Mouse (Mus musculus) liver, adult 2 months (tissue): ENCODE data around the gene Akap9. TPM values are rescaled to one million over a fixed set of nuclear protein-coding genes. Genes with fewer than 3 reads are reported as not detected.
"Not testable (repeated sequence)": the region's sequence is repeated elsewhere in the genome, so short reads cannot be mapped to it uniquely, and the experiment has no call there.

Experiments used
- DNase-seq: peaks from one replicate; pipeline ENCODE4 v3.0.0-alpha.2; 2011; ENCODE audit warnings: low read depth, low spot score; ENCODE audit errors: extremely low read depth
- H3K27ac ChIP-seq: fragments of 200-500 bp; replicated peaks from 2 replicates; pipeline ENCODE4 v1.5.1; 2012; ENCODE audit warnings: low read depth, mild to moderate bottlenecking, control low read depth, inconsistent platforms, low read length; ENCODE audit not compliant: insufficient read depth
- H3K27me3 ChIP-seq: fragments of 200-500 bp; 2 replicates; pipeline ENCODE4 v1.6.1; 2012; ENCODE audit warnings: mild to moderate bottlenecking, moderate library complexity, low read length, inconsistent platforms; ENCODE audit not compliant: control insufficient read depth, insufficient read depth
- H3K36me3 ChIP-seq: fragments of 200-500 bp; 2 replicates; pipeline ENCODE4 v1.6.1; 2012; ENCODE audit warnings: low read length, inconsistent platforms; ENCODE audit not compliant: control insufficient read depth, insufficient read depth
- H3K4me1 ChIP-seq: fragments of 200-500 bp; 2 replicates; pipeline ENCODE4 v1.6.1; 2011; ENCODE audit warnings: low read length; ENCODE audit not compliant: control insufficient read depth, insufficient read depth
- H3K4me3 ChIP-seq: fragments of 200-500 bp; 2 replicates; pipeline ENCODE4 v1.5.1; 2011; ENCODE audit warnings: low read depth, mild to moderate bottlenecking, control low read depth, low read length, moderate library complexity; ENCODE audit not compliant: insufficient read depth
- H3K79me2 ChIP-seq: fragments of 200-500 bp; 2 replicates; pipeline ENCODE4 v1.6.1; 2012; ENCODE audit warnings: inconsistent platforms, mild to moderate bottlenecking, low read length, moderate library complexity; ENCODE audit not compliant: control insufficient read depth, insufficient read depth
- H3K9ac ChIP-seq: fragments of 200-500 bp; 2 replicates; pipeline ENCODE4 v1.6.1; 2012; ENCODE audit warnings: low read depth, mild to moderate bottlenecking, control low read depth, inconsistent platforms, low read length
- CTCF ChIP-seq: fragments of 200-500 bp; IDR thresholded peaks from 2 replicates; pipeline ENCODE4 v1.5.1; 2011; ENCODE audit warnings: low read depth, low read length, control low read depth
- POLR2A ChIP-seq: fragments of 200-500 bp; IDR thresholded peaks from 2 replicates; pipeline ENCODE4 v1.6.1; 2011; ENCODE audit warnings: low read length, control low read depth; ENCODE audit not compliant: insufficient read depth; ENCODE audit errors: extremely low read depth
- WGBS: fragments of 180-500 bp; shearing (Covaris S2); methylation state at CpG from one replicate; pipeline ENCODE4 v1.1.7; 2018; 5-methylcytosine and 5-hydroxymethylcytosine counted together
- polyA plus RNA-seq: library from polyadenylated mRNA; depleted of rRNA; stranded (reverse); fragments of >200 nt; gene quantifications from 2 replicates; pipeline ENCODE4 v1.2.3, GENCODE M21; 2012
- total RNA-seq: library from RNA; depleted of rRNA; stranded (reverse); fragments of >200 nt; gene quantifications from 2 replicates; pipeline ENCODE4 v1.2.3, GENCODE M21; 2014

Akap9 gene
- total and polyA plus RNA-seq, 2 experiments = 4.7 to 45.9 TPM

GRCm38 (mm10) chr5:4006606-4007005 lies 78.8 kb downstream of the Akap9 start:
- H3K27ac ChIP-seq = no peak overlapping the region
- 94% methylated on average over 3 of the region's 3 CpGs for WGBS
- H3K4me1 ChIP-seq = no peaks in the 10 kb centered on the region; the same call in 1 of the 2 replicates
- H3K9ac ChIP-seq = no peak overlapping the region
- DNase-seq = no peak
- H3K79me2 ChIP-seq = no peaks in the 10 kb centered on the region
- H3K4me3 ChIP-seq = no peak overlapping the region
- no peak for TF ChIP-seq POLR2A
- TF ChIP-seq CTCF = no peak
- peaks cover 14% of the 10 kb centered on the region for H3K36me3 ChIP-seq
- H3K27me3 ChIP-seq = no peaks in the 10 kb centered on the region

GRCm38 (mm10) chr5:4008266-4008665 lies 80.4 kb downstream of the Akap9 start:
- Histone ChIP-seq H3K79me2 (no peaks in the 10 kb centered on the region; the same call in 1 of the 2 replicates), H3K4me3 (no peak overlapping the region), H3K27ac (no peak overlapping the region), H3K4me1 (no peaks in the 10 kb centered on the region; the same call in 1 of the 2 replicates), H3K27me3 (no peaks in the 10 kb centered on the region), H3K9ac (no peak overlapping the region), H3K36me3 (peaks cover 24% of the 10 kb centered on the region)
- 89% methylated on average over 10 of the region's 10 CpGs for WGBS
- TF ChIP-seq POLR2A = no peak
- DNase-seq = no peak

DNA sequence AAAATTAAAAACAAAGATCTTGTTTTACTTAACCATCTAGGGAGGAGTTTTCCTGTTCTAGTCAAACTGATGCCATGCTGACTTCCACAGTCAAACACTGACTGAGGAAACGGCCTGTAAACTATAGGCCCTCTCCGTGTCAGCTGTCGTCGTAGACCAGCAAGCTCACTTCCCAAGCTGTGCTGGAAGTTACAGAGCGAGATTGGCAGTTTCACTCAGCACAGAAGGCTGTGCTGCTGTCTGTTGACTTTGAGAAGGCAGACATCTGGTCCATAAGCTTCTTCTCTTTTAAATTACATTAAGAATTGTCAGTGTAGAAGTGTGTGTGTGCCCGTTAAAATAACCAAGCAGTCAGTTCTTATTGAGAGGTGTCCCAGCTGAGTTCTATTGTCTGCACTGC lies 81.7 kb downstream of the Akap9 start:
- 93% methylated on average over 6 of the region's 6 CpGs for WGBS
- H3K36me3 ChIP-seq = peaks cover 34% of the 10 kb centered on the region
- H3K27ac ChIP-seq = no peak overlapping the region
- no peak overlapping the region for H3K9ac ChIP-seq
- DNase-seq = no peak
- no peaks in the 10 kb centered on the region; the same call in 1 of the 2 replicates for H3K79me2 ChIP-seq
- TF ChIP-seq POLR2A (no peak), CTCF (no peak)
- H3K4me1 ChIP-seq = no peaks in the 10 kb centered on the region; the same call in 1 of the 2 replicates
- H3K4me3 ChIP-seq = no peak overlapping the region
- no peaks in the 10 kb centered on the region for H3K27me3 ChIP-seq

DNA sequence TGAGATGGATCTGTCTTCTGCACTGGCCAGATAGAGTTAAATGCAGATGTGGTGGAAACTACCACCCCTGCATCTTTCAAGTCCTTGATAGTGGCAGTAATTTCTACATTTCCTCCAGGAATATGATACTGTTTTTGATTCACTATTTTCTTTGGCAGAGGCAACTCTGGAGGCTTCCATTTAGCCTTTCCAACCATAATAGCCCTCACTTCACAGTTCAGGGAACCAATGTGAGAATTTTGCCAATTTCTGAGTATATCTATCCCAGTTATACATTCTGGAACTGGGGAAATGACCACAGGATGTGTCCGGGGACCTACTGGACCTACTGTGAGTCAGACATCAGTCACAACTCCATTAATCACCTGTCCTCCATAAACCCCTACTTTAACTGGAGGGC lies 89.8 kb downstream of the Akap9 start:
- peaks cover 21% of the 10 kb centered on the region for H3K36me3 ChIP-seq
- H3K79me2 ChIP-seq, H3K9ac ChIP-seq, H3K4me1 ChIP-seq, H3K4me3 ChIP-seq, DNase-seq, H3K27ac ChIP-seq, H3K27me3 ChIP-seq: not testable (repeated sequence)
- 90% methylated on average over 1 of the region's 1 CpGs for WGBS

DNA sequence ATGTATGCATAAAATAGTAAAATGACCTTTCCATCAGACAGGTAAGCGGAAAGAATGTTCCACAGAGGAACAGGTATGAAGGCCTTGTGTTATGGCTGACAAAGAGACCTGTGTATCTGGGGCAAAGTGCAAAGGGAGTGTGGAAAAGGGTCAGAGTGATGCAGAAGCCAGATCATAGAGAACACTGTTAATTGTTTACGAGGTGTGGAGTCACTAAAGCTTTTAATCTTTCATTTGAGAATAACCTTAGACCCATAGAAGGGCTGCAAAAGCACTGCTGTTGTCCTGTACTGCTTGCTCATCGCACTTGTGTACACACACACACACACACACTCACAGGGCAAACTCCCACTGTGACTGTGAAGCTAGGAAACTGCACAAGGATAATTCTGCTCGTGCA lies 91.5 kb downstream of the Akap9 start:
- TF ChIP-seq POLR2A (no peak), CTCF (no peak)
- WGBS = 41% methylated on average over 4 of the region's 4 CpGs
- no peaks in the 10 kb centered on the region for H3K79me2 ChIP-seq
- peaks cover 8% of the 10 kb centered on the region for H3K36me3 ChIP-seq
- peaks cover 3% of the 10 kb centered on the region; the same call in 1 of the 2 replicates for H3K4me1 ChIP-seq
- 0 out of 2 replicates have a peak overlapping the region, but pooled peaks have one; percentile 40 for H3K27ac ChIP-seq
- no peak overlapping the region for H3K4me3 ChIP-seq
- no peak overlapping the region for H3K9ac ChIP-seq
- DNase-seq = peak; percentile 85
- no peaks in the 10 kb centered on the region for H3K27me3 ChIP-seq

DNA sequence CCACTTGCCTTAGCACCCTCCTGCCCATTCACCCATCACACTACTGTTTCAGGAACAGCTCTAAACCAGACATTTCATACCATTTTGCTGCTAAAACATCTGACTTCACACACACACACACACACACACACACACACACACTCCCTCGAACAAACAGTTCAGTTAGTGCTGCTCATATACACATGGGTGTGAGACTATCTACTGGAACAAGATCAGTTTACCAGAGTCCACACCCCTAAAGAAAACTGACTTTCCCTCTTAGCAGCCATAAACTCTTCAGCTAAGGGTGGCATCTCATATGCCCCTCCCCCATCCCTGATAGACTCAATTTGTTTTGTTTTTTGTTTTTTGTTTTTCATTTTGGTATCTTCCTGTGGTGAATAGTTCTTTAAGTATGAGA lies 92.2 kb downstream of the Akap9 start:
- Histone ChIP-seq H3K4me1 (peaks cover 5% of the 10 kb centered on the region; the same call in 1 of the 2 replicates), H3K9ac (no peak overlapping the region), H3K4me3 (no peak overlapping the region), H3K27me3 (no peaks in the 10 kb centered on the region), H3K36me3 (peaks cover 5% of the 10 kb centered on the region), H3K27ac (no peak overlapping the region), H3K79me2 (no peaks in the 10 kb centered on the region)
- WGBS = 78% methylated on average over 1 of the region's 1 CpGs
- DNase-seq = no peak
- no peak for TF ChIP-seq POLR2A
- no peak for TF ChIP-seq CTCF
